Mouse (Mus musculus): ENCODE results near the gene Etv3.

- TF ChIP-seq ZNF384 (IDR thresholded peaks at IDR 0.05; ENCODE audit: low read depth, low read length) (no peak), HCFC1 (IDR thresholded peaks at IDR 0.05; ENCODE audit: borderline replicate concordance, insufficient read depth, low read length) (no peak), MAFK (IDR thresholded peaks at IDR 0.05; ENCODE audit: insufficient read depth, low read depth, low read length) (no peak), ZC3H11A (IDR thresholded peaks at IDR 0.05; ENCODE audit: borderline replicate concordance, low read depth, low read length) (no peak), CHD2 (IDR thresholded peaks at IDR 0.05; ENCODE audit: low read depth, low read length) (no peak)
Observed at GRCm38 (mm10) chr3:87561434-87561833, 36.2 kb downstream of the Etv3 start.
